Mouse (Mus musculus) right cerebral cortex, postnatal 10 days (tissue): ENCODE measurements around the gene Gmnc.
A peak's percentile ranks its signal among the peaks of the same experiment; 100 is the strongest.

Experiments used
- DNase-seq, 2 experiments: peaks; one replicate each; pipeline ENCODE4 v3.0.0; 2021; ENCODE audit warnings: low spot score in 2 of 2

Gene Gmnc

DNA sequence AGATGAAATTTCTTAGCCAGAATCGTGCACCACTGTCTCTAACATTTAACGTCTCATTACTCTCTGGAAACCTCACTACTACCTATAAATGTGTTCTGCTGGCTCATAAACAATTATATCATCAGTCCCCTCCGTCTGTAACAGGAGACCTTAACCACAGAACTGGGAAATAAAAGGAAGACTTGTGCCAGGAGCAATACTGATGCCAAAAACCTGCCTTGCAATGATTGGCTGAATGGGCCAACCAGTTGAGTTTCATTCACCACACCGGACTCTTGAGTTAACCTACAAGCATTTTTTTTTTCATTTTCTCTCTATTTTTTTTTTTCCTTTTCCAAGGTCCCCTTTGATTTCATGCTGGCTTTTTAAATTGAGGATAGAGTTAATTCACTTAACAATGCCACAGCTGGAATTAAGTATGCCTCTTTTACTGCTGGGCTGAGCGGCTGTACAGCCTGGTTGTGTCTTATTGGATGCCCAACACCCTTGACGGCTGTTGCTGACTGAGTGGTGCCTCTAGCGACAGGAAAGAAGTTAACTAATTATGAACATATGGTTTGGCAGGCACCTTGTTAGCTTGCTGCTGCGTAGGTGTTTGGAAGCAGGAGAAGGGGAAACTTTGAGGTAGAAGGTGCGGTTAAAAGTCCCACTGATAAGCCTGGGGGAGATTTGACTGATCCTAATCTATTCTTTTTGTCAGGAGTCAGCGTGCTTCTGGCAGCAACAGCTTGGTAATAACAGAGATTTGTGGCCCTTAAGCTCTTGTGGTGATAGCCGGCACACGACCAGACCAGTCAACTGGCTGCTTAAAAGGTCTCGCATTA lies at the start of gene Gmnc:
Gmnc (minus strand) TSS at position 176 of the 824 bp plus-strand sequence.
- DNase-seq, result no peak

DNA sequence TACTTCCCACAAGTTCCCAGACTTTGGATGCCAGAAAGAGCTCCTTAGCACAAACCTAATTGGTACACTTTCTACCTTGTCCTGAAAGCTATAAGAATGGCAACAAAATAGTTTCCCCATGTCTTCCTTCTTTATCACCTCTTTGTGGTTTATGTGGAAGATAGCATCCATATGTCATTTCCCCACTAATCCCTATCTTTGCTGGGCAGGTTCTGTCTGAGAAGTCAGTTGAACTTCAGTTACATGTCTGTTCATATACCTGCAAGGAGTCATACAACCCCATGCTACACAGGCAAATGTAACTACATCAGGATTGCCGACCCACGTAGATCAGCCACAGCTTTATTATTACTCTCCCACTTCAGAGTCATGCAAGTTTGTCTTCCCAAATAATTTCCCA lies 35.8 kb upstream of the Gmnc start:
- DNase-seq, result no peak

DNA sequence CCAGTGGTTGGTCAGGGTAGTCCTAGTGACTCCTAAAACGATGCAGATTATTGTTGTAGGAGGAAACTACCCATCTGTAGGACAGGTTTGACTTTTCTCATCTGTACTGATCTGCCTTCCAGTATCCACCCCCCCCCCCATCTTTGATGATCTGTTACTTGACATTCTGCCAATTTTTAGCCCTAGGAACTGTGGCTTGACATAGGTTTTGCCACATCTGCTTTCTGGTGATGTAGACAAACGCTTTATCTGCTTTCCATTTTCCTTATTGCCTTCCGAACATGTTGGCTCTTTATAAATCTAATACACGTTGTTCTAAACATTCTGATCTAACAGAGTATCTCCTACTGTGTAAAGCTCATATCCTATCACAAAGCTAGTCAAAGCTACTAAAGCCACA lies 34.8 kb upstream of the Gmnc start:
- DNase-seq, result no peak

DNA sequence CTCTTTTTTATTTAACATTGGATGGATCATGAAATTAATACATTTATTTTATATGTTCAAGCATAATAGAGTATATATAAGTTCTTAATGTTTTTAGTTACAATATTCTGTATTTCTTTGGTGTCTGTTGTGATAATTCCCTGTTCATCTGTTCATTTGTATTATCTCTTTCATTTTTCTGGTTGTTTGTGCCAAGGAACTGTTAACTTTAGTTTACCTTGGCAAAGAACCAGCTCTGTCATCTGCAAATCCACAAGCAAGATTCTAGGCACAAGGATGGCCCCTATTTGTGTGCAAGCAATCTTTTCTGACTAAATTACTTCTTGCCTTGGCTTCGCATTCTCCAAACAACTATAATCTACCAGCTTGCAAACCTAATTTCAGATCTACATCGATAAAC lies 31.3 kb upstream of the Gmnc start:
- DNase-seq, result no peak

DNA sequence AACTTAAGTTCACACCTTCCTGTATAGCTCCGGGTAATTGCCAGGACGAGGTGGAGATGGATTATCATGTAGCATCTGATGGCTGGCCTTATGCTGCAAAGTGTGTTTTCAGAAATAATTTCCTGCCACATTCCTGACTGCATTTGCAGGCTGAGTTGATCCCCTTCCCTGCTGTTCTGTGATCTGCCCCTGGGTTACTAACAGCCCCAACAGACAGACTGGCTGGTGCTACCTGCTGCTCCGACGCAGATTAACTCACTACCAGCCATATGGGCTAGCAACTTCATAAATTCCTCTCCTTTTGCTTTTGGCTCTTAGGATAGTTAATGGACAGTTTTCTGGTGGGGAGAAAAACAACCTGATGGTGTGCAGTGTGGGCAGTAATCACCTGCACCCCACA lies 25.9 kb upstream of the Gmnc start:
- no peak for DNase-seq

DNA sequence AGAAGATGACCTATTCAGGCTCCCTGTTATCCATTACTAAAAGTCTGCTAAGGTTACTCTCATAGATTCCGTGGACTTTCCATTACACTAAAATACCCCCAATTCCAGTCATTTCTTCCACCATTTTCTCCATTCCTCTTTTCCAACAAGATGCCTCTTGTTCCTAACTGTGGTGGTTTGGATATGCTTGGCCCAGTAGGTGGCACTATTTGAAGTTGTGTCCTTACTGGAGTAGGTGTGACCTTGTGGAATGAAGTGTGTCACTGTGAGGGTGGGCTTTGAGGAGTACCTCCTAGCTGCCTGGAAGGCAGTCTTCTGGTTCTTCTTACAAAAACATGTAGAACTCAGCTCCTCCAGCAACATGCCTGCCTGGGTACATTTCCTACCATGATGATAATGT lies 11.3 kb upstream of the Gmnc start:
- no peak for DNase-seq

DNA sequence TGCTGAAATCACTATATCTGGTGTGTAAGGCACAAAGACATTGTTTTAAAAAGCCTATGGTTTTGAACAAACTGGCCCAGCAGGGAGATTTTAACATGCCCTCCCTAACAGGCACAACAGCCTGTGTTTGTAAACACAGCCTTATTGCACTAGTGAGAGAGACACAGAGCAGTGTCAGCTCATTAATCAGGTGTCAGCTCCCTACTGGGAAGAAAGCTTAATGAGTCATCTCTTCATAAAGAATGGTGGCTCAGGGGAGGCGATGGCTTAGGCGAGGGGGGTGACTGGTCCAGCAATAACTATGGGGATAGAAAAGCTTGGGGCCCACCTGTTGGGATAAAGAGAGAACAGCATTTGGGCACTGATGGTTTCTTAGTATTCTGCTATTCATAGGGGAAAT lies 8.1 kb upstream of the Gmnc start:
- DNase-seq, result no peak

DNA sequence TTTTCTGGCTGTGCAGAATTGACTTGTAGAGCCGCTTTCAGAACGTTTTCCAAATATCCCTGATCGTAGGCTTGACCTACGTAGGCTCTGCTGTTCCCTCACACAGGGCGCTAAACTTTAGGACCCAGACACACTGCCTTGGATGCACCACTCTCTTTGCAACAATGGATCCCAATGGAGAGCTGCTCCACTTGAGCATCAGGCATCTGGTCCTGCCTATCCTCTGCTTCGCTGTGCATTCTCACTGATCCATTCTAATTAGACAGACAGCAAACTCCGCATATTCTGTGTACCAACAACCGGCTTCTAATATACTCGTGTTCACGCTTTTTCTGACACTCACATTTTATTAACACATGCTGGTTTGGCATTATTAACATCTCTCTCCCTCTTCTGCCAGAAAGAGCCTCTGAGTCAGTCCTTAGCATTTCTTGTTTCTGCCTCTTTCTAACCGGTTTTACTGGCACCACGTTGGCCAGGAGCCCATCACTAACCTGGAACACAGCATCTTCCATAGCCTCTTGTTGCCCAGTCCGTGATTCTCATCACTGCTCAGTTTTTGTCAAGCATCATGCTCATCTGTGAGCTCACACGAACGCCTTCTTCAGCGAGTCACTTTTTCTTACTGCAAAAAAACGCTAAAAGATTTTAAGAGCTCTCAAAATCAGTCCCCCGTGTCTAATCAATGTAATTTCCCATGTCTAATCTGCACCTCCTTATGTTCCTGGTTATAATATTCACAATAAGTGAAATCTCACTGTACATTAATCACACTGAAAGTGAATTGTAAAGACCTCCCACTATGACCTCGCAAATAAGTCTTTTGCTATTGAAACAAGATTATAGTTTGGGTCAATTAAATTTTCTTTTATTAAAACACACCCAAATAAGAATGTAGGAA lies 1.8 kb downstream of the Gmnc start:
- peak in 1 of 2 experiments; percentile 23 for DNase-seq

DNA sequence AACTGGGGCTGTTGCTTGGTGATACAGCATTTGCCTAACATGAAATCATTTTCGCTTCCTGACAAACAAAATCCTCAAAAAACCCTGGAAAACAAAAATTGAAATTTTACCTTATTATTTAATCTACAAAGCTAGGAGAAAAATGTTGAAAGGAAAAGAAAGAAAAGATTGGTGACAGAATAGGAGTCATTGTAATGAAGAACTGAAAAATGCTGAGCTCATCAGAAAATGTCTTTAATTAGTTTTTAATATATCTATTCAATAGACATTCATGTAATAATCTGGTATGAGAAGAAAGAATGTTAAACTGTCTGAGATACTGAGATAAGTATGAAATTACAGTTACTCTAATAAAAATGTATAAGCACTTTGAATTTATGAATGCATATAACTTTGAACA lies 3.3 kb downstream of the Gmnc start:
- no peak for DNase-seq

DNA sequence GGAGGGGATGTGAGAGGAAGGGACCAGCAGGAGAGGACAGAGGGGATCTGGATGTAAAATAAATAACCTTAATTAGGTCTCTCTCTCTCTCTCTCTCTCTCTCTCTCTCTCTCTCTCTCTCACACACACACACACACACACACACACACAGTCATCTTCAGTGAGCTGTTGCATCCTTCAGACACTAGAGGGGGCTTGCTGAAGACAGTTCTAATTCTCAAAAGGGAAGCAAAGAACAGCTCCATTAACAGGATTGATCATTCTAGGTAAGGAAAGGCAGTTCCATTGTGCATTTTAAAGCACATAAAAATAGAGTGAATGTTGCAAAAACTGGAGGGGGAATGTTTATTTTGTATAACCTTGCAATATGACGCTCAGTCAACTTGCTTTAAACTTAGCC lies 5.7 kb downstream of the Gmnc start:
- no peak for DNase-seq

DNA sequence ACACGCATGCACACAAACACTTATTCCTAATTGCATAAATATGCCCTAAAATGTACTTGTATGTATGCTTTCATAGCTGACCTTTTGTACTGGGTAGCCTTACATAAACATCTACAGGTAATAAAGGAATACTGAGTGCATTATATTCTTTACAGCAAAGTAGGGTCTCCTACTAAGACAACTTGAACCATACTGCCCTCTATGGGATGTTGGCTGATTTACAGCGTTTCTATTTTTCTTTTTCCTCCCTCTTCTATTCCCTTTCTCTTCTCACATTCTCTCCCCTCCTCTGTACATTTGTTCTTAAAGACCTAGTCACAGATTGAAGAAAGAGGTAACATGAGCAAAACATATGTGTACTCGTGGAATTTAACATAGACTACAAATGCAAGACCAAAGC lies 9.3 kb downstream of the Gmnc start:
- DNase-seq, result no peak

DNA sequence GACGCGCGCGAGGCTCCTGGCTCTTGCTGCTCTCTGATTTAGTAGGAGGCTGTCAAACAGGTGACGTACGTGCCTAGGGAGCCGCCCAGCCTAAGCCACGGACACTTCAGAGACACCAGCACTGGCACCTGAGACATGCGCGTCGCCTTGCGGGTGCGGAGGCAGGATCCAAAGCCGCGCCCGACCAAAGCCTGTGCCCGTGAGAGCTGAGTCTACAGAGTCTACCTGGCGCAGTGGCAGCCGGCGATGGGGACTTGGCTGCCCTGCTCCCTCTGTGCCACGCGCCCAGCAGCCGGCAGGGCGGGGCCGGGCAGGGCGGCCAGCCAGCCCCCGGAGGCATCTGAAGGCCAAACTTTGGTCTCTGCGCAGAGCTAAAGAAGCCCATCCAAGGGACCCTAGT lies 23.5 kb downstream of the Gmnc start:
- peak; percentile 27 to 31 for DNase-seq

DNA sequence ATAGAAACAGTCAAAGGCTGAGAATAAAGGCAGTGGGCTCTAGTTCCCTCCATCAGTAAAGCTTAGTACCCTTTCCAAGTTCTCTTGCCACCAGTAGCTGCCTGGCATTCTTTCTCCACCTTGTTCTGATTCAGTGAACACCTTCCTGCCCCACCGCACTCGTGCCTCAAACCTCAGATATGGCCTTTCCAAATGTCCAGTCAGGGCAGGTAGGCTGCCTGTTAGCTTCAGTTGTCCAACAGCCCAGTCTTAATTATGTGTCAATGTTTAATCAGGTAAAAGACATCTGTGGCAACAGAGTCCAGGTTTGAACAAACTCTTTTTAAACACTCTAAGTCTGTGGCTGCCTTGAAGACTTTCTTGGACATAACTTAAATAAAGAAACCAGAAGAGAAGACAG lies 24.6 kb downstream of the Gmnc start:
- no peak for DNase-seq

DNA sequence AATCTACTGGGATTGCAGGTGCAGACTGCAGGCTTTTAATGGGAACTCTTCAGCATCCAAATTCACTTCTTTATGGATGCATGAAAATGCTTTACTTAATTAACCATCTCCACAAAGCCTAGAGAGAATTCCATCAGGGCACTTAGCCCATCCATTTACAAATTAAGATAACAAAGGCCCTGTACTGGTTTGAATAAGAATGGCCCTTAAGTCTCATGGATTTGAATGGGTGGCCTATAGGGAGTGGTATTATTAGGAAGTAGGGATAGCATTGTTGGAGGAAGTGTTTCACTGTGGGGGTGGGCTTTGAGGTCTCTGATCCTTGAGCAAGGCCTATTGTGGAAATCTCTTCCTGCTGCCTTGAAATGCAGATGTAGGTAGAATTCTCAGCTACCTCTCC lies 29.5 kb downstream of the Gmnc start:
- DNase-seq, result no peak

DNA sequence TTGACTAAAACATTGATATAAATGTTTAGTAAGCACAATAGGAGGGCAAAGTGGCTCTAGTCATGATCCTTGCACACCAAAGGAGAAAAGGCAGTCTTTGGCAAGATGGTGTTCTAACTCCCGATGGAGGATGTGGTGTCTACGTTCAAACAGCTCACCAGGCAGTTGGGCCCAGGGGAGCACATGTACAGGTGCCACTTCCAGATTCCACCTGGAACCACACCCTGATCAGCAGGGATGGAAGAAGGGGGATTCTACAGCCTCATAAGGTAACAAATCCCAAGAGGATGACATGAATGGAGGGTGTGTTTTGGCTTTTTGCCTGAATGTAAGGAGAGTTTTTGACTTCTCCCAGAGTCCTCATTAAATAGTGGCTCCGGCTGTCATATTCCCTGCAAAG lies 39.9 kb downstream of the Gmnc start:
- DNase-seq, result no peak

DNA sequence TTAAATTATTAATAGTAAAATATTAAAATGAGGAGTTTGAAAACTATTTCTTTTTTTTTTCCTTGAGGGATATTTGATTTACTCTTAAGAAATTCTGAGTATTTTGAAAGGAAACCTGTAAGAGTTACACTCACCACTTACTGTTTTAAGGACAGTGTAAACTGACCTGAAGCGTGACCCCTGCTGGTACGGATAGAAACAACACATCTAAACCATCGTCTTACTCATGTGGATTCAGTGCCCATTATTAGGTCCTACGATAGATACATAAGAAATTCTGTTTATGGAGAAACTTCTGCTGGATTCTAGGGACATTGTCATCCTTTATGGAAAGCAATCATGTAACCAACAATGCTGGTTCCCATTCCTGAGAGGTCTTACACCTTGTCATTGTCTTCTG lies 41.2 kb downstream of the Gmnc start:
- no peak for DNase-seq

DNA sequence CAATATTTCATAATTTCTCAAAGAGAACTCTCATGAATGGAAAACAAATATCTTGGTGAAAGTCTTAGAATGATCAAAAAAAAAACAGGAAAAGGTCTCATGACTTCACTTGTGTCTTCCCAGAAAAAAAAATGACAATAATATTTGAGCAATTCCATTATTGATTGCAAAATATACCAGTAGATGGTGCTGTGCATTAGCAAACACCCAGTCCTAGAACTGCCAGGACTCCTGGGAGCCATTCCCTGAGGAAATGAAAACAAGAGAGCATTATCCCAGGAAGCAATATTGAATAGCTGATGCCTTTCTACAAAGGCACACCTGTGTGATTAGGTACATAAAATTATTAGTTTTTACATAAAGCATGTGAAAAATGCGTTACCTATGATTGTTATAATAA lies 87.5 kb downstream of the Gmnc start:
- peak in 1 of 2 experiments; percentile 19 for DNase-seq

DNA sequence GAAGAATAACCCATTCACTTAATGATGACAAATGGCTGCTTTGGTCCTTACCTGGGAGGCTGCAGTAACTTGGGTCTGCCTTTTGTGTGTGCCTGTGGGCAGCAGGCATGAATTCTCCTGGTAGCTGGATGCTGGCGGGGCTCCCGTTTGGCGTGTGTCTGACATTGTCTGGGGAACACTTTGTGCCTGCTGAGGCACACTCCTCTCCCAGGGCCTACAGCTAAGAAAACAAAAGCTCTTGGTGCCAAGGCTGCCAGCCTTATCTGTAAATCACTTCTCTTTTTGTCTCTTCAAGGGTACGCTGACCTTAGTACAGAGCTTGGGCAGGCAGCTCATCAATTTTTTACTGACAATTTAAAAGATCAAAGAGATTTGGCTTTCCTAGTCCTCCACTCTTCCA lies 90.0 kb downstream of the Gmnc start:
- DNase-seq, result peak; percentile 26 to 42

DNA sequence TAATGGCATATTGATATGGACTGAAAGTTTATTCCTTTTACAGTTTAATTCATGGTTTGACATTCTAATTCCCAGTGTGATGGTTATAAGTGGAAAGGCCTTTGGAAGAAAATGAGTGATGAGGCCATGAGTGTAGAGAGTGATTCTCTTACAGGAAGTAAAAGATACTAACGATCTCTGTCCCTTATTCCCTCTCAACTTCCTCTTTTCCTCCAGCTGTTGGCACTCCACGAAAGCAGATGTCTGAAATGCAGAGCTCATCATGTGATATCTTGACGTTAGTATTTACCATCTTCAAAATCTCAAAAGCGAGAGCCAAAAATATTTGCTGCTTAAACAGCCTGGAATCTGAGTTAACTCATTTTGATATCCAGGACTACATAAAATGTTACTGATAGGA lies 105.1 kb downstream of the Gmnc start:
- DNase-seq, result no peak

DNA sequence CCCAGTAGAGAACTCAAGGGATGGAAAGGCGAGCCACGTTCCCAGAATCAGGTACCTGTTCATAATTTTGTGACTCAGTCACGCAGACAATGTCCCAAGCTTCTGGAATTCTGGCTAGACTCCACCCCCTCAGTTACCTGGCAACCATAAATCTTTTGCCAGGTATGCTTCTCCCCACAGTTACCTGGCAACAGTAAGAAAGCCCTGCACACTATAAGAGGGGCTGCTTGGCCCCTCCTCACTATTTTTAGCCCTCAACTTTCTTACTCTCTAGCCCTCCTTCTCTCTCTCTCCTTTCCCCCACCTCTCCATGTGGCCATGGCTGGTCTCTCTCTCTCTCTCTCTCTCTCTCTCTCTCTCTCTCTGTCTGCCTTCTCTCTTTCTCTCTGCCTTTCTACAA lies 114.6 kb downstream of the Gmnc start:
- DNase-seq, result no peak
